Mouse (Mus musculus) ES-E14 (cell line): Measurements from ENCODE around the gene Cadm2.

Experiments
- CHD2 ChIP-seq: IDR thresholded peaks from 2 replicates; pipeline ENCODE4 v1.6.1; 2014; ENCODE audit warnings: mild to moderate bottlenecking, low read depth, low read length, inconsistent platforms
- HCFC1 ChIP-seq: IDR thresholded peaks from 2 replicates; pipeline ENCODE4 v1.6.1; 2012; ENCODE audit warnings: low read length, inconsistent platforms, borderline replicate concordance; ENCODE audit not compliant: insufficient read depth
- ZC3H11A ChIP-seq: IDR thresholded peaks from 2 replicates; pipeline ENCODE4 v1.6.1; 2012; ENCODE audit warnings: low read depth, mild to moderate bottlenecking, inconsistent platforms, low read length, borderline replicate concordance
- ZNF384 ChIP-seq: IDR thresholded peaks from 2 replicates; pipeline ENCODE4 v1.6.1; 2012; ENCODE audit warnings: low read depth, low read length, inconsistent platforms

DNA sequence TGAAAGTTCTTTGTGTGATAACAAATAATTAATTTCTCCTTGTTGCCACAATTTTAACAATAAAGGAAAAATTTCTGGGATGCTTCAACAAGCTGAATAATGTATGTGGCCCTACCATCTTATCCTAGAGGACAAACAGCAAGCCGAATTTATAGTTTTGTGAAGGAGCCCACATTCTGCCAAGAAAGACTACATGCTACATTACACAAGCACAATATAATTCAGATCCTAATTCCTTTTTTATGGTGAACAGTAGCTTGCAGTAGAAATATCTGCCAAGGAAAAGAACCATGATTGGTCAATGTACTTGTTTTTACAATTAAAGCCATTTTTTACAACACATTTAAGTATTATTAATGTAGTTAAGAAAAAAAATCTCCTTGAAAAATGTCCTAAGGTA, 600.9 kb downstream of the Cadm2 start:
- no peak for TF ChIP-seq HCFC1
- no peak for TF ChIP-seq ZC3H11A
- TF ChIP-seq CHD2: no peak
- TF ChIP-seq ZNF384: no peak
